Mouse (Mus musculus): ENCODE measurements around the gene Hoxa10.

Hoxa10 gene

DNA sequence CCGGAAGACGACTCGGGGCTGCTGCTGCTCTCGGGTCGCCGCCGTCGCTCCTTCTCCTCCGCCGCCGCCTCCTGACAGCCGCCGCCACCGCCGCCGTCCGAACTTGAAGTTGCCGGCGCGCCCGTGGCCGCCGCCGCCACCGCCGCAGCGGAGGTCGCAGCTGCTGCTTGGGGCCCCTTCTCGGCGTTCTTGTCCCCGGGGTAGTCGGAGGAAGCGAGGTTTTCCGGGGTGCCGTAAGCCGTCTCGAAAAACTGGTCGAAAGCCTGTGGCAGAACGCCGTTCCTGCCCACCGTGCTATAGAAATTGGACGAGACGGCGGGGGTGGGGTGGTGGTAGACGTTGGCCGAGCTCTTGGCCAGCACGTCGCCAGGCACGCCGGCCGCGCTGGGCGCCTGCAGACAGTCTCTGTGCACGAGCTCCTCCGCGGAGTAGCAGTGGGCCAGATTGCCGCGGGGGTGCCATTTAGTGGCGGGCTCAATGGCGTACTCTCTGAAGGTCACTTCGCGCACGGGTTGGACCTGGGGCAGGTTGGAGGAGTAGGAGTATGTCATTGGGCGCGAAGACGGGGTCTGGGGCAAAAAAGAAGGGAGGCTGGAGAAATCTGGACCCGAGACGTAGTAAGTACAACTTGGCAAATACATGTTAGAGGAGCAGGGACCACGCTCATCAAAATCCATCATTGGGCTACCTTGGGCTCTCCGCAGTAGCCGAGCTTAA, 4.5 kb upstream of the Hoxa10 start:
- DNase-seq: no peak

DNA sequence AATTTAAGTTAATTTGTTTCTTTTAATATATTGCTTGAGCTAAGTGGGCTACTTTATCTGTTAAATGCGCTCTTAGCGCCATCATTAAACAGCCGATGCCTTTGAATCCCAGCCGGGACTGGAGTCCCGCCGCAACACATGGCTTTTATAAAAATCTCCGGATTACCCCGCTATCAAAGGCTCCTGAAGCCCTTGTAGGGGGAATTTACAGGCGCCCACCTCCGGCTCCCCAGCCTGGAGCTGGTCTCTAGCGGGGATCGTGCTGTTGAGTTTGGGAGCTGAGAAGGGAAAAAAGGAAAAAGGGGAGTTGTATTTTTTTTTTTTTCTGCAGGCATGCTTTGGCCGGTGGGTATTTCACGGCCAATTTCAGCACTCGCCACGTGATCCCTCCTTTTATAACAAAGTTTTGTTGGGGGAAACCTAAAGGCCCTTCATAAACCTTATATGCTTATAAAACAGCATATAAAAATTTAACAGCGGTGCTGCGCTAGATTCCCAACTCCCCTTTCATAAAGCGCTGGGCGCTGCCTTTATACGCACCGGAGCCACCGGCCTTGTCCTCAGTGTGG, 3.9 kb upstream of the Hoxa10 start:
- no peak for DNase-seq

DNA sequence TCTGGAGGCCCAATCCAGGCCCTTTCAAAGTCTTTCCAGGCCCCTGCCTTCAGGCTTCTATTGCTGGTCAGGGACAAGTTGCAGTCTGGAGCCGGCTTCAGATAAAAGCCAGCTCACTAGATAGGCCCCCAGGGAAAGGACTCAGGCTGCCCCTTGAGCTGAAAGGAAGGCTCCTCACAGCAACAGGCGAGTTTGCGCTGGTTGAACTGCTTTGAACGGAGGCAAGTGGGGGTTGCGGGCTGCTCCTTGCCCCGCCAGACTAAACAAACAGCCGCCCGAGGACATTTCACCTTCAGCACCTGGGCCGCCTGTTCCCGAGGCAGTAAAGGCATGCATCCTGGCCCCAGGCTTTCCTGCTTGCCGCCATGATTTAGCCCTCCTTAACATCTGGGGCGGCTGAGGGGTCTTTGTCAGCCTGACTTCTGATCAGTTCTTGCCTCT, 3.0 kb upstream of the Hoxa10 start:
- no peak for DNase-seq

DNA sequence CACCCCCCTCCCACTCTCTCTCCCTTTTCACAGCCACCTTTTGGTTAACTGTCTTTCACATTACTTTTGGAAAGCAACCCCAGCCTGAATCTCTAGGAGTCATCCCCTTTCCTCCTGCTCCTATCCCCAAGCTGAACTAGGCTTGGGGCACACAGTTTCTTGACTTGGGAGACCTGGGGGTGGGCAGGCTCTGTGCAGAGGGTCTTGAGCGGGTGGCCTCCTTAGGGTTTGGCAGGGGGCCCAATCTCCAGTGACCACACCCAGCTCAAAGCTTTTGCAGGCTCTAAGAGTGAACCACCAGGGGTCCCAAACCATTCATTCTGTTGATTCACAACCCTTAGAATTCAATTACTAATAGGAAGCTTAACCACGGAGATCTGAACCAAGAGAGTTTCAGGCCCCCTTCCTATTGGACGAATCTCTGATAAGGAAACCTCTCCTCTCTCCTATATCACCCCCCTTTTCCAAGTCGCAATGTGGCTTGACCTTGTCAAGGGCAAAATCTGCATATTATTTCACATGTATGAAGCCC, 2.2 kb upstream of the Hoxa10 start:
- DNase-seq: no peak

DNA sequence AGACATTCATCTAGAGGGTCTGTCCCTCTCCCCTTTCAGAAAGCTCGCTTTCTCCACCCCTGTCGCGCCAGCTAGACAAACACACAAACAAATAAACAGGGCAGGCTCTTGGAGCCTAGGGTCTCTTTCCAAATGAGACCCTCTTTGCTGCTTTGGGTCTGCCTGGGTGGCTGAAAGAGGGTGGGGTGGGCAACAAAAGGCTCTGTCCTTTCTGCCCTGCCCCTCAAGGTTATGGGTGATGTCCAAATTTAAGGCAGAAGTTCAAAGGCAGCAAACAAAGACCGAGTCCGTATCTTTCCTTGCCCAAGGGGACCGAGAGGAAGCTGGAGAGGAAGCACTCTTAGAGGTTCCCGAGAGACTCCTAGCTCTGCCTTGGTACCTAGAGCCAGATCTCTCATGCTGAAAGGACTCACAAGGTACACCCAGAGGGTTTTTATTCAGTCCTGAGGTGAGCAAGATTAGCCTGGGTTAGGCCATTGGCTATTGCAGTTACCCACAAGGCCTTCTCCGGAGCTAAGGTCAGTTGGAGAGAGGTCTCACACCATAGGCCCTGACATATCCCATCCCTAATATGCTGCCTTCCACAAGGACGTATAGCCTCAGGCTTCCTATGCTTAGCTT, 457 bp upstream of the Hoxa10 start:
- DNase-seq: no peak

DNA sequence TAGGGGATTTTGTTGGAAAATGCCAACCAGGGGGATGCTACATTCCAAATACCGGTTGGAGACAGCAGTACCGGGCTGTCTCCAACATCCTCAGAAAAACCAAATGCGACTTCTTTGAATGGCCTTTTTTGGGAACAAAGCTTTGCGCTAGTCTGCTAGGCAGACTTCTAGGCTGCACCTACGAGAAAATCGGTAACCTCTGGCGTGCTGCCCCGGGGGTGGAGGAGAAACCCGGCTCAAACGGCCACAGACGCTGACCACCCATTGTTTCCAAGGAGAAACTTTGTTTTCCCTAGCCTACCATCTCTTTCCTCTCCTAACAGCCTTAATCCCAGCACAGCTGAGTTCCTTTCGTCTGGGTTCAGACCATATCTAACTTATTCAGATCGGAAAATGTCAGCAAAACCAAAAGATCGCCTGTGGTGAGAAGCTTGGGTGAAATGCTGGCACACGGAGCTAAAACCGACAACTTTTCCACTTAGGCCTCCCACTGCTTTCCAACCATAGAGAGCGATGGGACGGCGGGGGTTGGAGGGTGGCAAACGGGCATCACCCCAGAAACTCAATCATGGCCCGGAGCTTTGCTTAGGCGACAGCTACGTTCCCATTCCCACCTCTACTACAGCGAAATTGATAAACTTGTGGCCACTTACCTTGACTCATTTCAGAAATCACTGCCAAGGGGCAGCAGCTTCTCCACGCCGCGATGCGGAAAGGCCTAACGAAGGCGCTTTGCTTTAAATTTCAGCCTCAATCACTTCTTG, 847 bp downstream of the Hoxa10 start:
- DNase-seq: no peak

DNA sequence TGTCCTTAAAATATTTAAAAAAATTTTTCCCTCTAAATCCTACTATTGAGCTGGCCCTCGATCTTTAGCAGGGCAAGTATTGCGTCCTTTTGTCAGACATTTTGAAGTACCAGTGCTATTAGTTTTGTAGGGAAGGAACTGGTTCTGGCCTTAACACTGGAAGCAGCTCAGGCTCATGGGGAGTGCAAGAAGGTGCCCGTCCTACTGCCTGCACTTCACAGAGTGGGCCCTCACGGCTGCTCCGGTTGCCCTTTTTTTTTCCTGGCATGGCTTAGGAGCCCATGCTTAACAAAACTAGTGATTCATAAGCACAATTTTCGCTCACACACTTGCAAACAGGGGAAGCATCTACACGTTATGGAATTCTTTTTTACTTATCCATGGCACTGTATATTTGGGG, 1.7 kb downstream of the Hoxa10 start:
- no peak for DNase-seq

DNA sequence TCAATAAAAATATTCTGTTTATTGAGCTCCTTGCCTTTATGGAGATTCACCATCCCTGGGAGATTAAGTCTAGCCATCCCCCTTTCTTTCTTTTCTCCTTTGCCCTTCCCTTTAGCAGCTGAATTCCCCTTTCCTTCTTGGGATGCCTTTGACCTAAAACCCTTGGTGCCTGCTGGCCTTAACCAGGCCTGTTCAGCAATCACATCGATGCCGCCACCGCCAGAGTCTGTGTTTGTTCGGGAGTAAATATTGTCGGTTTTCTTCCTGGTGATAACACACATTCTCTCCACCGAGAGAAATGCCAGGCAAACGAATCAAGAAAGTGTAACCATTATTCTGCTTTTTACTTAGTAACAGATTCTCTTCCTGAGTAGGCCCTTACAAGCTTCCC, 2.5 kb downstream of the Hoxa10 start:
- no peak for DNase-seq

DNA sequence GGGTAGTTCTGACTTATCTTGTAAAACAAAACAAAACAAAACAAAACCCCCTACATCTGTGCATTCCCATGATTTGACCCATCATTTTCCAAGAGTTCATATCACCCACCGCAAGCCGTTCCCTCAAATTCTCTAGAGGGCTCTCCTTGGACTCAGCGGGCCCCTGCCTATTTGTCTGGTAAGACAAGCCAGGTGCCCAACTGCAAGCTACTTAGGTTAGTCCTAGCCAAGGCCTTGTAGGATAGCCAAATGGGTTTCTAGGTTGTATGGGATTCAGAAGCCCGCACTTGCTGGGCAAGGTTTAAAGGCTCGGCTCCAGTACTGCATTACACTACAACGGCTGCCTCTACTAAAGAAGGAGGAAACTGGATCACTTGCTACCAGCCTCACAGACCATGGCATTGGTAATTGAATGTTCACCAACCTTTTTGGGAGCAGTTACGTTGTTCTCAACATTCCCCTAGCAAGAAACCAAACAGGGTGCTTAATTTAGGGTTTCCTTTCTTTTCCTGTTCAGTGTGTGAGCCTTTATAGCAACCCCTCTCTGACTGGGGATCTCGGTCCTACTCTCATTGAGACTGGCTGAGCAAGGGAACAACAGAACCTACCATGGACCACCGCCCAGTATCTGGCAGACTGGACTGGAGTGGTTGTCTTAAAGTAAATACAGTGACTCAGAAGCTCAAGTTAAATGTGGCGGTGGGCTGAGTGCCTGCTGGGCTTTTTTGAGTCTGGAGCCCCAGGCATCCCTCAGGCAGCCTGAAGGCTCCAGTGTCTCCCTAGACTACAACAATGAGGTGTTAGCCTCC, 3.1 kb downstream of the Hoxa10 start:
- no peak for DNase-seq

DNA sequence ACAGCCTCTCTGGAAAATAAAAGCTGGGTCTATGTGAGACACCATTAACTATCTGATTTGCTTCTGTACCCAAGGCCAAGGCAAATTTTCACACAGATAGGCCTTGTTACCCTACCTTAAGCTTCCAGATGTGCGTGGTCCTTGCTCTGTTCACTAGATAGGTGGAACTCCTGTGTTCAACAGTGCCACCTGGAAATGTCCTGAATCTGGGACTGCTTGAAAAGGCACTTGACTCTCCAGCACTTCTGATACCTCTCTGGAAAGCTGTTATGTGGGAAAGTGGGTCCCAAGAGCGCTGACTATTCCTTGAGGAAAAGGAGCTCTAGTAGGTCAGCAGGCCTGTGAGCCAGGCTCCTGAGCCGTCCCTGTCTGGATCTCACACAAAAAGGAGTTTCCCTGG, 3.8 kb downstream of the Hoxa10 start:
- DNase-seq: no peak

DNA sequence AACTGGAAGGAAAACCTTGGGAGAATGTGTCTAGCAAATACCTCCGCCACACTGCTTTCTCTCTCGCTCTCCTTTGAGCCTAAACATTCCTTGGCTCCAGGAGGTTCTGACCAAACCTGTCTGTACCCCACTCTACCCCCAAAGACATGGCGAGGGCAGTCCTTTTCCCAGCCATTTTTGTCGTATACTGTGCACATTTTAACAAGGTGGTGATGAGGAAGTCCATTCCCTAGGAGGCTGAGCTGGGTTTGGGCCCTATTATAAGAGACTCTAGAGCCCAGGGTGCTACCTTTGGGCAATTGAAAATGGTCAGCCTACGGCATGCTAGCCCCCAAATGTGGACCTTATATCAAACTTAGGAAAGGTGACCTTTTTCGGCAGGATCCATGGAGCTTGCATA, 4.8 kb downstream of the Hoxa10 start:
- DNase-seq: no peak

DNA sequence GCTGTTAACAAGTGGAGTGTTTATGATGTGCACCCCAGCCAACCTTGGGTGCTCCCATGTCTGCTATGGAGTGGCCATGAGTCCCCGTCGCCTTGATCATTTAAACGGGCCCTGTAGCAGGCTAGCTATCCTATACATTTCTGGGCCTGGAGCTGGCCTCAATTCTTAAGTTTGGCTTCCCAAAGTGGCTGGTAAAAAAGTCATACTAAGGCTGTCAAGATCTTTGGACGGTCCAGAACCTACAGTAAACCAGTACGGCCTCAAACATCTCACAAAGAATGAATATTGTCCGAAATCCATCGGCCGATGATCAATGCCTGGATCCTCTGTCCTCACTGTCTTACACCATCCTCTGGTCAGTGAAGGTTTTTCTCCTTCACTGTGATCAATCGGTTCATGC, 5.4 kb downstream of the Hoxa10 start:
- no peak for DNase-seq

DNA sequence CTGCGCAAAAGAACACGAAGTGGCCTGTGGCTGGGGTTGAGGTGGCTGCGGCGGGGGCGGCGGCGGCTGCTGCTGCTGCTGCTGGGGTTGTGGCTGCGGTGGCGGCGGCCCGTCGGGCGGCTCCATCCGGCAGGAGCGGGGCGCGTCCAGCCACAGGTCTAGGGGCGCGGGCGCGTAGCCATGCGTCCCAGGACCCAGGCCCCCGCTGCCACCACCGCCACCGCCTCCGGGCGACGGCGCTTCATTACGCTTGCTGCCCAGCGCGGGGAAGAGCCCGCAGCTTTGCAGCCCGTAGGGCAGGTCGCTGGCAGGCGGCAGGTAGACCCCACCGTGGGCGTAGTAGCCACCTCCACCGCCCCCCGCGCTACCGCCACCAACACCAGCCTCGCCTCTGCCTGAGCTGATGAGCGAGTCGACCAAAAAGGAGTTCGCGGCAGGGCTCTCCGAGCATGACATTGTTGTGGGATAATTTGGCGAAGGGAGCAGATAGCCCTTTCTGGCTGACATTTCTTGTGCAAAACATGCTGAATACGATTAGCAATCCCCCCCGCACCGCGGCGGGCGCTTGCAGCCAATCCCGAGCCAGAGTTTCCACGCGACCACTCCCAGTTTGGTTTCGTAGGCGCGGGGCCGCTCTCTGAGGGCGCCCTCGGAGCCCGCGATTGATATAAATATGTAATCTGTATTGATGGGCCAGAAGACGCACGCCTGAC, 6.1 kb downstream of the Hoxa10 start:
- DNase-seq: no peak

DNA sequence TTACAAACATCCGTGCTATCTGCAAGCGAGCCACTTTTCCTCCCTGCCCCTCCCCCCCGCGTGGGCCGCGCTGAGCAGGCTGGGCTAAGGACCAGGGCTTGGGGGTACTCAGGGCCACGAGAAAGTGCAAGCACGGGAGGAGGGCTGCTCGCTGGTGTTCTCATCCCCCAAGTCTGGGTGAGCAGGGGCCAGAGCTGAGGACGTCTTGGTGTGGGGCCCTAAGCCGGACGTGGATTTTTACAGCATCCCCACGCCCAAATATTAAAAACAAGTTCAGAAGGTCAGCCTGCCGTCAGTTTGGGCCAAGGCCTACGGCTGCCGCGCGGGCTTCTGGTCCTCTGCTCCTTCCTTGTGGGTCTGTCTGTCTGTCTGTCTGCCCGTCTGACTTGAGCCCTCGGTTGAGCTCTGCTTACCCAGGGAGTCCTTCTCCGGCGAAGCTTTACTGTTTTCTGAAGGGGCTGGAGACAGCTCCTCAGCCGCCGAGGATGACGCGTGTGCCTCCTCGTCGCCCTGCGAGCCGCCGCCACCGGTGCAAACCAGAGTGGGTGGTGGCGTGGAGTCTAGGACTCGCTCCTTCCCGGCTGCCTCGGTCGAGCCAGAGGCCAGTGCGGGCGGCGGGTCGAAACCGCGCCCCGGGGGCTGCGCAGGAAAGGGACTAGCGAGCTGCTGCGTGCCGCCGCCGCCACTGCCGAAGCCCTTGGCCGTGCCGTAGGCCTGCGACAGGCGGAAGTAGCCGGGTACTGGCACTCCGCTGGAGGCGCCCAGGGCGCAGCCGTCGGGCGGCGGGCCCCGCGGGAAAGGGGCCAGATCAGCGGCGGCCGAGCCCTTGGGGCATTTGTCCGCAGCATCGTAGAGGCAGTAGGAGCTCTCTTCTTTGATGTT, 6.9 kb downstream of the Hoxa10 start:
- DNase-seq: no peak

DNA sequence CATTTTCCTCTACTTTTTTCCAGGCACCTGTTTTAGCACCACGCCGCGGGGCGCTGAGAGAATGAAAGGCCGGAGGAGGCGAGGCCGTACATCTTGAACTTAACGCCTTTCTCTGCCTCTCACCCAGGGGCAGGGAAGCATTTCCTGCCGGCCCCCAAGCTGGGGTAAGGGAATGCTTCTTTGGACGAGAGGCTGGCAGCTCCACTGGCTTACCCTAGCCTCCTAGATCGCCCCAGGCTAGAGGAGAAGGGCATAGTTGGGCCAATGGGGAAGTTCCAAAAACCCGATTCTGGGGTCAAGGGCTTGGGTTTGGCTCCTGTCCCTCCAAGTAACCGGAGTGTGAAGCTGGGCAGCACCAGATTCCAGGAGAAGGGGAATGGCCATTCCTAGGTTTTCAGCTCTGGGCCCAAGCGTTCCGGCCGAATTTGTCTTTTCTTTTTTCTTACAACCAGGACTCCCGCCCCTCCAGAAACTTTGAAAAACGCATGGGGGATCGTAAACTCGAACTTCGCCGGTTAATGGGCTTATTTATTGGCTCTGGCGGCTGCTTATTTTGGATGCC, 7.6 kb downstream of the Hoxa10 start:
- DNase-seq: no peak

DNA sequence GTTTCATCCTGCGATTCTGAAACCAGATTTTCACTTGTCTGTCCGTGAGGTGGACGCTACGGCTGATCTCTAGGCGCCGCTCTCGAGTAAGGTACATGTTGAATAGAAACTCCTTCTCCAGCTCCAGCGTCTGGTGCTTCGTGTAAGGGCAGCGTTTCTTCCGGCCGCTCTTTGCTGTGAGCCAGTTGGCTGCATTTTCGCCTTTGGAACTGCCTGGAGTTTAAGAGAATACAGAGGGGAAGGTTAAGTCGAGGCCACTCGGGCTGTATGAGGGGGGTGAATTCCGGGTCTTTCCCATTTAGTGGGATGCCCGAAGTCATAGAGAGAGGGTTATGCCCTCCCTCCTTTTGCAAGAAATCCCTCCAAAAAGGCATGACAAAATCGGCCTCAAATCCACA, 8.1 kb downstream of the Hoxa10 start:
- DNase-seq: no peak

DNA sequence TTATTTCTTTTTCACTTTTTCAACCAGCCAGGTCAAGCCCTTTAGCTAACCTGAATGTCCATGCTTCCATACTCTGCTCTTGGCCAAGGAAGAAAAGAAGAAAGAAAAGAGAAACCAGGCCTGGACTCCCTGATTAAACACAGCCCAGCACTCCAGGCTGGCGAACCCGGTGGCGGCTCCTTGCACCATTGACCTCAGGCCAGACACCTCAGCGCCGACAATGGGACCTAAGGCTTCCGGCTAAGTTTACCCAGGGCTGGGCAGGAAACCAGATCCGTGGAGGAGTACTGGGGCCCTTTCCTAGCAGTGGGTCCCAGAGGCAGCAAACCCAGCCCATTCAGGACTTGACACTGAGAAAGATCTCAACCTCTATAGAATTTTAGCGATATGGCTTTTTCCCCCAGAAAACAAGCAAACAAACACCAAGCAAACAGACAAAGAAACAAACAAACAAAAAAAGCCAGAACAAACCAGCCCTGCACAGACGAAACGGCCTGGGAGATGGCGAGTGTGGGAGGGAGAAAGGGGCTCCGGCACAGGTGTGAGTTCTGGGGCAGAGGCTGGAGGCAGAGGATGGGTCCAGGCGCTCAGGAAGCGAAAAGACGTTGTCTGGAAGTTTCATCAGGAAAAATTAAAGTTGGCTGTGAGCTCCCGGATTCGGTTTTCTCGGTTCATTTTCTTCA, 8.6 kb downstream of the Hoxa10 start:
- no peak for DNase-seq

DNA sequence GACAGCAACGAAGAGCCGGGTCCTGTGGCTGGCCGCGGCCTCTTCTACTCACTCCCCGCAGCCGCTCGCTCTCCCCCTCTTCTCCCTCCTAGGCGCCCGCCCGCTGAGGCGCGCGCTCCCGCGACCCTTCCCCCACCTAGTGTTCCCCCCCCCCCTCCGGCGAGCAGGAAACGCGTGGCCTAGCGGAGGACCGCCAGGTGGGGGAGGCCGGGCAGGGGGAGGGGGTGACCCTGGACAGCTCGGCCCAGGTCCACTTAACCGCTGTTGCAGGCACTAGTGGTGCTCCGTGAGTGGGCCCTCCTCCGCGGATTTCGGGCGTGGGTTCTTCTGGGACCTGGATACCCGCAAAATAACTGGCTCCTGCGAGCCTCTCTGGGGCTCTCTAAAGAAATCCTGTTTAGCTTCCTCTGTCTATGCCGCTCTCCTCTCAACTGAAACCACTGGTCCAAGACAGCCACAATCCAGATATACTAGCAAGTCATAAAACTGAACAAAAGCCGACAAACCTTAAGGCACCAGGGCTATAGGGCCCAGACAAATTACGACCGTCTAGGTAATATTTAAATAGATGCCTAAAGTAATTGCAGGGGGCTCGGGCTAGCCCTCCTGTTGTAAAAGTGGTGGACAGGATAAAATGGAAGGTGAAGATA, 10.0 kb downstream of the Hoxa10 start, which contains the start of gene Hoxa9:
Gene Hoxa9 (minus strand): TSS at position 574 of the 650 bp plus-strand sequence.
- DNase-seq: no peak

Data from thymus, postnatal 36 days (tissue).